Mouse (Mus musculus): ENCODE results near the gene Adk.

DNA sequence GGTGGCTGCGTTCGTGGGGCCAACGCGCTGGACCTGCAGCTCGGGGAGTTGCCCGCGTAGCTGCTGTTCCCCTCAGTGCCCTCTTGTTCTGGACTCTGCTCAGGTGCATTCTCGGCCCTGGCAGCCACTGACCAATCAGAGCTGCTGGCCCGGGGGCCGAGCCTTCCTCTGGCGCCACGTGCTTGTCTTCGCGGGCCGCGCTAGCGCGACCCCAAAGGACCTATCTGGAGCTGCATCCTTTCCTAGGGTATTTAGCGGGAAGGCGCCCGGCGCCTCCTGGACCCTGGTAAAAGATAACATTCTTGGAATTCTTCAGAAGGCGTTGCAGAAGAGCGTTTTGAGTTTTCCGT is 382 bp downstream of the Adk start:
- peak; percentile 38; the same call in 1 of the 2 replicates for TF ChIP-seq CTCF (IDR thresholded peaks at IDR 0.05; ENCODE audit: low read depth)
- TF ChIP-seq EP300 (IDR thresholded peaks at IDR 0.05; ENCODE audit: low read depth), result no peak; the same call in 1 of the 2 replicates

All from liver, embryonic 14.5 days (tissue).